Mouse (Mus musculus): ENCODE data around the gene Prr7. TPM values are rescaled to one million over a fixed set of nuclear protein-coding genes. Genes with fewer than 3 reads are reported as not detected.
"Not testable (repeated sequence)": the region's sequence is repeated elsewhere in the genome, so short reads cannot be mapped to it uniquely, and the experiment has no call there.

Gene Prr7
- polyA plus RNA-seq, 1 experiment from 2014 or later, result 2.7 TPM

DNA sequence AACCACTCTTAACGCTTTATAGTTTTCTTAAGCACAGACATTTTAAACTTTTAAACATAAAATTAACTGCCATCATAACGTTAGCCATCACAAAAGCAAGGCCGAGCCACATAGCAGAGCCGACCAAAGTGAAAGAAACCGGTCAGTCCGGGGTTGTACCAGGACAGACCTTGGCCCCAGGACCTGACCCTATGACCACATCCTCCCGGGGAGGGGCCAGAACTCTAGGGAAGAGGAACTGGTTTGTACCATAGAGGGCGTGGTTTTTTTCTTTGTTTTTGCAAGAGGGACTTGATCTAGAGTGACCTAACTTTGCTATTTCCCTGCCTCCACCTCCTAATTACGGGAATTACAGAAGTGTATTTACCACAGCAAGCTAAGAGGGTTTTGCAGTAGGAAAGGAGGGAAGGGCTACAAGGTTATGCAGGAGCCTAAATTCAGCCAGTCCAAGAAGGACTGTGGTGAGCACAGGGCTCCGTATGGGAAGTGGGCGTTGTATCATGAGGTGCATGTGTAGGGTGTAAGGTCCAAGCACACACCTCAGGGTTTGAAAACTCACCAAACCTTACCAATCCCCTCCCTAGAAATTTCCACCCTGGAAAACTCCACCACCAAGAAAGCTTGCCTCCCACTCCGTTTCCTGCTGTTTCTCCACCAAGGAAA is 34.7 kb upstream of the Prr7 start:
- Histone ChIP-seq H3K27ac (replicated peaks; ENCODE audit: low read depth, low read length) (no peak overlapping the region), H3K9me3 (ENCODE audit: control insufficient read depth, low read length) (no peaks in the 10 kb centered on the region), H3K4me1 (ENCODE audit: control insufficient read depth, insufficient read depth, low read length) (no peaks in the 10 kb centered on the region), H3K36me3 (ENCODE audit: control insufficient read depth, insufficient read depth, low read length) (no peaks in the 10 kb centered on the region), H3K9ac (ENCODE audit: low read depth, low read length) (no peak overlapping the region), H3K4me2 (ENCODE audit: low read depth, low read length) (no peak overlapping the region), H3K4me3 (ENCODE audit: low read depth, low read length) (no peak overlapping the region), H3K27me3 (replicated peaks; ENCODE audit: control insufficient read depth, insufficient read depth, low read length) (no peaks in the 10 kb centered on the region)
- DNase-seq (ENCODE audit: low spot score) (no peak), ATAC-seq (ENCODE audit: low read depth) (no peak)
- WGBS, result 62% methylated on average over 12 of the region's 12 CpGs

DNA sequence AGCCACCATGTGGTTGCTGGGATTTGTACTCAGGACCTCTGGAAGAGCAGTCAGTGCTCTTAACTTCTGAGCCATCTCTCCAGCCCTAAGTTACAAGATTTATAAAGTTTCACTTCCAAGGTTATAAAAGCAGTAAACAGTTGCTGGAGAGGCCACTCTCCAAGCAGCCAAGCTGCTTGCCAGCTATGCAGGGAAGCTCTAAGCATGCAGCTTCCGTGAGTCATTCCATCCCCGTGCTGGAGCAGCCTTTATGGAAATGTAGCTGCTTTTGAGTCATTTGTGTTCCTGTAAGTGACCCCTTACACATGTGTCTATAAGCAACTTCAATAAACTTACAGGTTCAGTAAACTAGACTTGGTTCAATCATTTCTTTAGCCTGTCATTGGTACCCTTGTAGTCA is 33.5 kb upstream of the Prr7 start:
- no peak overlapping the region for H3K4me2 ChIP-seq (ENCODE audit: low read depth, low read length)
- no peaks in the 10 kb centered on the region for H3K9me3 ChIP-seq (ENCODE audit: control insufficient read depth, low read length)
- H3K4me3 ChIP-seq (ENCODE audit: low read depth, low read length), result no peak overlapping the region
- ATAC-seq (ENCODE audit: low read depth), result no peak
- no peaks in the 10 kb centered on the region for H3K4me1 ChIP-seq (ENCODE audit: control insufficient read depth, insufficient read depth, low read length)
- DNase-seq (ENCODE audit: low spot score), result no peak
- no peak overlapping the region for H3K27ac ChIP-seq (replicated peaks; ENCODE audit: low read depth, low read length)
- 83% methylated on average over 2 of the region's 2 CpGs for WGBS
- H3K27me3 ChIP-seq (replicated peaks; ENCODE audit: control insufficient read depth, insufficient read depth, low read length), result no peaks in the 10 kb centered on the region
- H3K36me3 ChIP-seq (ENCODE audit: control insufficient read depth, insufficient read depth, low read length), result no peaks in the 10 kb centered on the region
- no peak overlapping the region for H3K9ac ChIP-seq (ENCODE audit: low read depth, low read length)

DNA sequence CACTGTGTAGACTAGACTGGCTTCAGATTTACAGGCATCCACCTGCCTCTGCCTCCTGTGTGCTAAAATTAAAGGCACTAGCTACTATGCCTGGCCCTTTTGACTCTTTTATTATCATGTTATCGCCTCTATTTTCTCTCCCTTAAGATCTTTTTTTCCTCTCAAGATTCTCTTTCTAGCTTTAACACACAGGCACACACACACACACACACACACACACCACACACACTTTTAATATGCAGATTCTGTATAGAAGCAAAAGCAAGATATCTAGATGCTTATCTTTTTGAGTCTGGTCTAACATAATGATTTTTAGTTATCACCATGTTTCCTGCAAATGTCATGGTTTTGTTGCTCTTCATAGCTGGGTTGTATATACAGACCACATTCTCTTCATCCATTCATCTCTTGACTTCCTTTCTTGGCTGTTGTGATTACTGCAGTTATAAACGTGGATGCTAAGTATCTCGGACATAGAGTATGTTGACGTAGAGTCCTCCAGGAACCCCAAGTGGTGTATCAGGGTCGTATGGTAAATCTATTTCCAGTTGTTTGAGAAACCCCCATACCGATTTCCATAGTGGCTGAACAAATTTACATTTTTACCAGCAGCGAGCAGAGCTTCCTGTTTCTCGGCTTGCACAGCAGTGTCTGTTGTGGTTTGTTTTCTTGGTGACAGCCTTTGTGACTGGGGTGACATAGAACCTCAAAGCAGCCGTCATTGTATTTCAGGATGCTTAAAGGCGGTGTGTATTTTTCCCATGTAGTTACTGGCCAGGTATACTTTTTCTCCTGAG is 32.0 kb upstream of the Prr7 start:
- DNase-seq (ENCODE audit: low spot score) (no peak), ATAC-seq (ENCODE audit: low read depth) (no peak)
- Histone ChIP-seq H3K9ac (ENCODE audit: low read depth, low read length) (no peak overlapping the region), H3K27ac (replicated peaks; ENCODE audit: low read depth, low read length) (no peak overlapping the region), H3K4me3 (ENCODE audit: low read depth, low read length) (no peak overlapping the region), H3K27me3 (replicated peaks; ENCODE audit: control insufficient read depth, insufficient read depth, low read length) (no peaks in the 10 kb centered on the region), H3K9me3 (ENCODE audit: control insufficient read depth, low read length) (no peaks in the 10 kb centered on the region), H3K4me2 (ENCODE audit: low read depth, low read length) (no peak overlapping the region), H3K4me1 (ENCODE audit: control insufficient read depth, insufficient read depth, low read length) (no peaks in the 10 kb centered on the region), H3K36me3 (ENCODE audit: control insufficient read depth, insufficient read depth, low read length) (no peaks in the 10 kb centered on the region)
- WGBS, result 71% methylated on average over 10 of the region's 10 CpGs

DNA sequence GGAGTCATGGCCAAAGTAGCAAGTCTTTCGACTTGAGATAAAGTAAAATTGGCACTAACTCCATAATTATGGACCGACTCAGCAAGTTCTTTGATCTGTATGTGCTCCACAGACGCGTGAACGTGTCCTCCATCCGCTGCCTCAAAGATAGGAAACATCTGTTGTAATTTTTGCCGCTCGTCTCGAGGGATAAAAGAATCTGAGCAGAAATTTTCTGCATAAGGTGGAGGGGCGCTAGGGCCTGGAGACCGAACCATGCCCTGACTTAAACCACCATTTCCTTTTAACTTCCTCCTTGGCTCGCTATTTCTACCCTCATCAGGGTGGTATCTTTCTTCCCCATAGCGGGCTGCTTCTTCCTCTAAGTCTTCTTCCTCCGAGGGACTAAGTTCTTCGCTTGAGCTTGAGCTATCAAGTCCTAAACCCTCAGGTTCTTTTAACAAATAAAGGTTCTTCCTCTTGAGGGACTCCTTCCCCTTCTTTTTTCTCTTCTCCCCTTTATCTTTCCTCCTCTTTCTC is 26.9 kb upstream of the Prr7 start:
- H3K27me3 ChIP-seq (replicated peaks; ENCODE audit: control insufficient read depth, insufficient read depth, low read length); H3K36me3 ChIP-seq (ENCODE audit: control insufficient read depth, insufficient read depth, low read length); H3K9ac ChIP-seq (ENCODE audit: low read depth, low read length); H3K4me1 ChIP-seq (ENCODE audit: control insufficient read depth, insufficient read depth, low read length); H3K27ac ChIP-seq (replicated peaks; ENCODE audit: low read depth, low read length); H3K4me2 ChIP-seq (ENCODE audit: low read depth, low read length); ATAC-seq (ENCODE audit: low read depth); H3K9me3 ChIP-seq (ENCODE audit: control insufficient read depth, low read length); DNase-seq (ENCODE audit: low spot score); H3K4me3 ChIP-seq (ENCODE audit: low read depth, low read length): not testable (repeated sequence)
- WGBS, result 54% methylated on average over 14 of the region's 15 CpGs

DNA sequence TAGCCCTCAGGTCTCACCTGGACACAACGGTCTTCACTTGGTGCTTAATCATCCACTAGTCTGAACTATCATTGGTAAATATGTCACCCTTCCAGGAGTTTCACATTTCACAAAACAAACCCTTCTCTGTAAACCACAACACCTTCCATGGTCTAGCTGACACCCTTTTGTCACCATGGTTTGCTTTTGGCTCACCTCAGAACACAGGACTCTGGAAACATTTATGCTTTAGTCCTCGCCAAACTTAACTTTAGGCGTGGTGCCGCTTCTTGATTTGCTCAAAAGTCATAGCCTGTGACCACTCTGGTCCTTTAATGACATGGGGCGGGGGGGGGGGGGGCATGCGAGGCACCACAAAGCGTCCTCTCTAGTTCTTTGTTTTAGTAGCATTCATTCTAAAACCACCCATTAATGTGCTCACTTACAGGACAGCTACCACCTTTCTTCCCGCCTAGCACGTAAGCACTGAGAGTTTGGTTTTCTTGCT is 20.2 kb upstream of the Prr7 start:
- no peak for DNase-seq (ENCODE audit: low spot score)
- Histone ChIP-seq H3K4me3 (ENCODE audit: low read depth, low read length) (peak overlapping the region; percentile 84), H3K27ac (replicated peaks; ENCODE audit: low read depth, low read length) (peak overlapping the region; percentile 93), H3K36me3 (ENCODE audit: control insufficient read depth, insufficient read depth, low read length) (no peaks in the 10 kb centered on the region), H3K9ac (ENCODE audit: low read depth, low read length) (peak overlapping the region; percentile 66), H3K4me2 (ENCODE audit: low read depth, low read length) (peak overlapping the region; percentile 71), H3K9me3 (ENCODE audit: control insufficient read depth, low read length) (no peaks in the 10 kb centered on the region), H3K4me1 (ENCODE audit: control insufficient read depth, insufficient read depth, low read length) (peaks cover 9% of the 10 kb centered on the region), H3K27me3 (replicated peaks; ENCODE audit: control insufficient read depth, insufficient read depth, low read length) (no peaks in the 10 kb centered on the region)
- WGBS, result 36% methylated on average over 9 of the region's 9 CpGs
- no peak for ATAC-seq (ENCODE audit: low read depth)

DNA sequence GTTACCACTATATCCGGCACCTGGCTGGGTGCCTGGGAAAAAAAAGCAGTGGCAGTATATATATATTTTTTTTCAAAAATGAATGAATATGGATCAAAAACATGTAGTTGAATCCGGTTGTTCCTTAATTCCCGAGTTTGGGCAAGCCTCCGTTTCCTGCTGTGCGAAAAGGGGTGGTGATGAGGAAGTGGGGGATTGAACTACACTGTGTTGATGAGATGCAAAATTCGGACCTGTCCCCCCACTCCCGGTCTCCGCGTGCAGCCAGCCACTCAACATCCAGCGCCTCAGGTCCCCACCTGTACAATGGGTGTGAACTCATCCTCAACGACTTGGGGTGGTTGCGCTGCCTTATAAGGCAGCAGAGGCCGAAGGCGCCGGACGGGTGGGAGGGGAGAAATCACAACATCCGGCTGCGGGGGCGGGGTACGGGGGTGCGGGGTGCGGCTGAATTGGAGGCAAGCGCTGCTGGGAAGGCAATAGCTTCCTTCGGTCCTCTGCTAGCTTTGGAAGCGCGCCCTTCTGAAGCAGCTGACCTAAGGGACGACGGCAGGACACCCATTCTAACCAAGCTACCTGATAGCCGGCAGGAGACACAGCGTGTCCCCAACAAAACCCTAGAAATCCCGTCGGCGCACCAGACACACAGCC is 19.7 kb upstream of the Prr7 start:
- DNase-seq (ENCODE audit: low spot score), result peak; percentile 93
- under 1% methylated on average over 27 of the region's 33 CpGs for WGBS
- H3K4me2 ChIP-seq (ENCODE audit: low read depth, low read length), result peak overlapping the region; percentile 71

DNA sequence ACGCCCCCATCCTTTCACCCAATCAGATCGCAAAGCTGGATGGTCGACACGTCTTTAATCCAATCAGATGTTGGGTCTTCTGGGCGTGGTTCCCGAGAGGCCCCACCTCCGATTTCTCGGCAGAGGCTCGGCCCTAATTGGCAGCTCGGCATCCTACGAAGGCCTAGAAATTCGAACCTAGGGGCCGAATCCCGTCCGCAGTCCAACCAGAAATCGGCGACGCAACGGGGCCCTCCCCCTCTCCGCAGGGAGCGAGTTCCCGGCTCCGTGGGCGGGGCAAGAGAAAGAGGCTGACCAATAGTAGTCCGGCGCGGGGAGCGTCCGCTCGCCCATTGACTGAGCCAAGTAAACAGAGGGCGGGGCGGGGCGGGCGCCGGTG is 19.1 kb upstream of the Prr7 start, which contains the start of gene Grk6:
Gene Grk6, plus strand, starts transcription at position 136 of the 379 bp plus-strand sequence.
- peak within 1 kb of the TSS; percentile 84 for H3K4me3 ChIP-seq (ENCODE audit: low read depth, low read length)
- H3K4me2 ChIP-seq (ENCODE audit: low read depth, low read length), result peak within 1 kb of the TSS; percentile 84
- WGBS, result under 1% methylated on average over 16 of the region's 35 CpGs
- H3K9me3 ChIP-seq (ENCODE audit: control insufficient read depth, low read length), result no peaks in the 10 kb centered on the region
- H3K27ac ChIP-seq (replicated peaks; ENCODE audit: low read depth, low read length), result peak within 1 kb of the TSS; percentile 93
- H3K4me1 ChIP-seq (ENCODE audit: control insufficient read depth, insufficient read depth, low read length), result peaks cover 9% of the 10 kb centered on the region
- H3K27me3 ChIP-seq (replicated peaks; ENCODE audit: control insufficient read depth, insufficient read depth, low read length), result no peaks in the 10 kb centered on the region
- H3K9ac ChIP-seq (ENCODE audit: low read depth, low read length), result peak within 1 kb of the TSS; percentile 96
- DNase-seq (ENCODE audit: low spot score), result peak; percentile 100
- H3K36me3 ChIP-seq (ENCODE audit: control insufficient read depth, insufficient read depth, low read length), result peaks cover 3% of the 10 kb centered on the region; the same call in 1 of the 2 replicates
- ATAC-seq (ENCODE audit: low read depth), result peak; percentile 97

More for the DNA sequence above, 19.7 kb upstream of the Prr7 start:
- Histone ChIP-seq H3K27ac (replicated peaks; ENCODE audit: low read depth, low read length) (peak overlapping the region; percentile 93), H3K27me3 (replicated peaks; ENCODE audit: control insufficient read depth, insufficient read depth, low read length) (no peaks in the 10 kb centered on the region), H3K36me3 (ENCODE audit: control insufficient read depth, insufficient read depth, low read length) (no peaks in the 10 kb centered on the region), H3K4me3 (ENCODE audit: low read depth, low read length) (peak overlapping the region; percentile 84), H3K9ac (ENCODE audit: low read depth, low read length) (peak overlapping the region; percentile 66), H3K4me1 (ENCODE audit: control insufficient read depth, insufficient read depth, low read length) (peaks cover 9% of the 10 kb centered on the region), H3K9me3 (ENCODE audit: control insufficient read depth, low read length) (no peaks in the 10 kb centered on the region)
- peak; percentile 78 for ATAC-seq (ENCODE audit: low read depth)

DNA sequence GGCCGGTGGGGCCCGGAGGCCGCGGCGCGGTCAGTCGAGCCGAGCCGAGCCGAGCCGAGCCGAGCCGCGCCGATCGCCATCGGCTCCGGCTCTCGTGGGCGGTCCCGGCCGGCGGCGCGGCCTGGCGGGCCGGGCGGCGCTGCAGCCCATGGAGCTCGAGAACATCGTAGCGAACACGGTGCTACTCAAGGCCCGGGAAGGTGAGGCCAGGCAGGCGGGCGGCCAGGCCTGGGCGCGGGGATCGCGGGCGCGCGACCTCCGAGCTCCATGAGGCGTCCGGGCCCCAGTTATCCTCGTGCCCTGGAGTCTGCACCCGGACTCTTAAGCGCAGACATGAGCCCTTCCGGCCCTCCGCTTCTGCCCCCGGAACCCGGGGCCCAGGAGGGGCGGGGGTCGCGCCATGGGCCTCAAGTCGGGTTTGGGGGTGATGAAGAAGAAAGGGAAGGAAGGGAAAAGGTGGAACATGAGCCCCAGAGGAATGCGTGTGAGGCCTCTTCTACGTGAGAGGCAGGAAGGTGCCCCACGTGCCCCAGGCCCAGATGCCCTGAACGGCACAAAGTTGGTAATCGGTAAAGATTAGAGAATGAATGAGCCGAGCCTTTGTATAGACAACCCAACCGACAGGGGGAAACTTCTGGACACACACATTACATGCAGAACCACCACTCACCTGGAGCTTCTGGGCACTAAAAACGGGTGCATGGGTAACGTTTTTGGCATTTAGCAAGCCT is 18.5 kb upstream of the Prr7 start:
- Histone ChIP-seq H3K4me3 (ENCODE audit: low read depth, low read length) (peak overlapping the region; percentile 84), H3K27ac (replicated peaks; ENCODE audit: low read depth, low read length) (peak overlapping the region; percentile 93), H3K9ac (ENCODE audit: low read depth, low read length) (peak overlapping the region; percentile 96), H3K4me2 (ENCODE audit: low read depth, low read length) (peak overlapping the region; percentile 84), H3K4me1 (ENCODE audit: control insufficient read depth, insufficient read depth, low read length) (peaks cover 9% of the 10 kb centered on the region), H3K36me3 (ENCODE audit: control insufficient read depth, insufficient read depth, low read length) (peaks cover 9% of the 10 kb centered on the region), H3K27me3 (replicated peaks; ENCODE audit: control insufficient read depth, insufficient read depth, low read length) (no peaks in the 10 kb centered on the region), H3K9me3 (ENCODE audit: control insufficient read depth, low read length) (no peaks in the 10 kb centered on the region)
- peak; percentile 14 for ATAC-seq (ENCODE audit: low read depth)
- DNase-seq (ENCODE audit: low spot score), result no peak
- under 1% methylated on average over 21 of the region's 66 CpGs for WGBS

Measured in embryonic facial prominence, embryonic 14.5 days (tissue).